16 mouse cellular contexts compared by ENCODE assay signal in the genomic region with DNA sequence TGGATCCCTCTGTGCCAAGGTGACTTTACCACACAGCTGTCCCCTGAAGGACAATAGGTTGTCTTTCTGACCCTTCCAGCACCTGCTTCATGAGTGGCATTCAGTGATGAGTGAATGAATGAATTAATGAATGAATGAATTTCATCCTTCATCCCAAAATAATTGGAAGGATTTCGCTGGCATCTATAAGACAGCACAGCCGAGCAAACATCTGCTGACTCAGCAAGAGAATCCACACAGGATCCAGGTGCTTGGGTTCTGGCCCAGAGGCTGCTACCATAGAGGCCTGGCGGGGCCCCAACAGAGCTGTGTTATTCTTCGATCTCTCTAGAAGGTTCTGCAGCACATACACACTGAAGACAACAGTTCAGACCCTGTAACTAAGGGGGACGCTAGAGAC. TPM values are rescaled to one million over a fixed set of nuclear protein-coding genes. Genes with fewer than 3 reads are reported as not detected.
DNase-seq lines count a peak whose midpoint lies in the region; TF ChIP-seq lines count a peak whose summit lies in the region.
"Had no signal": no experiment of that assay in that cellular context is flagged by ENCODE, and none has a peak within 500 bp of the region (broad histone marks: within the 10 kb centered on the region; RNA-seq: fewer than 3 reads in every experiment).

No protein-coding gene starts in this region.

- DNase-seq in CH12.LX (ENCODE audit: extremely low read depth), result no peak
- DNase-seq in embryo, embryonic 10.5 days (ENCODE audit: low spot score), result no peak
- DNase-seq: adrenal gland, adult 2 months; adrenal gland, adult 8-10 months; adrenal gland, postnatal 10 days; adrenal gland, postnatal 14 days; adrenal gland, postnatal 25 days; adrenal gland, postnatal 36 days; B cell, adult 2 months; cerebellum, adult 11 months; cerebellum, adult 11-12 months; cerebellum, adult 18-20 months; cerebellum, adult 2 months; cerebellum, adult 8-10 months had no signal

- no peaks in the 10 kb centered on the region for H3K79me2 ChIP-seq in CH12.LX (replicated peaks; ENCODE audit: control insufficient read depth, extremely low read depth, insufficient read depth, poor library complexity, severe bottlenecking)

- TF ChIP-seq POLR2A in CH12.LX (IDR thresholded peaks at IDR 0.05; ENCODE audit: low read depth, low read length), result no peak

- H3K36me3 ChIP-seq in CH12.LX (replicated peaks in 1 of 2; ENCODE audit: control insufficient read depth in 1 of 2, insufficient read depth in 1 of 2, low read length in 1 of 2), result no peaks in the 10 kb centered on the region

- H3K4me2 ChIP-seq in CH12.LX (ENCODE audit: insufficient read depth, low read depth, poor library complexity, severe bottlenecking), result no peak overlapping the region

- dilution Hi-C loops in CH12.LX (cut with MboI; ENCODE audit: extremely low pct_ligation_motif_present, extremely low pct_unique_long_range_greater_than_20kb, low sequenced_read_pairs), result no loop called here

- H3K4me3 ChIP-seq in CH12.LX (replicated peaks in 1 of 3; ENCODE audit: low read depth in 2 of 3, low read length in 2 of 3, poor library complexity in 1 of 3), result no peak overlapping the region

- in situ Hi-C loops in CH12.LX (cut with MboI; ENCODE audit: low pct_ligation_motif_present, low pct_unique_long_range_greater_than_20kb, low sequenced_read_pairs), result no loop called here

- no peak overlapping the region for H3K27ac ChIP-seq in CH12.LX (ENCODE audit: insufficient read depth, low read depth)

- peaks cover 0 to 4% of the 10 kb centered on the region in 2 experiments; a peak in 2 of 4 replicates for H3K4me1 ChIP-seq in CH12.LX (ENCODE audit: control insufficient read depth in 1 of 2, insufficient read depth in 2 of 2)

- H3K9me3 ChIP-seq in CH12.LX (replicated peaks; ENCODE audit: low read length), result no peaks in the 10 kb centered on the region
- H3K9me3 ChIP-seq: G1E had no signal

- no peak for TF ChIP-seq RAD21 in CH12.LX (IDR thresholded peaks at IDR 0.05; ENCODE audit: low read depth, low read length)

- no peak overlapping the region for H3K9ac ChIP-seq in CH12.LX (ENCODE audit: insufficient read depth, low read depth)

- no peak for TF ChIP-seq EP300 in CH12.LX (IDR thresholded peaks at IDR 0.05; ENCODE audit: low read length)

- no peak for TF ChIP-seq CTCF in CH12.LX (conservative IDR thresholded peaks at IDR 0.05 in 1 of 2, IDR thresholded peaks at IDR 0.05 in 1 of 2; ENCODE audit: low read depth in 2 of 2, low read length in 2 of 2)

- H3K27me3 ChIP-seq in CH12.LX (replicated peaks), result peaks cover 99% of the 10 kb centered on the region
- H3K27me3 ChIP-seq: Patski had no signal

TF ChIP-seq in CH12.LX, 34 proteins besides CTCF, POLR2A, EP300 and RAD21:
- TF ChIP-seq POLR2AphosphoS2 (IDR thresholded peaks at IDR 0.05; ENCODE audit: low read depth, low read length) (no peak), MAFK (IDR thresholded peaks at IDR 0.05; ENCODE audit: insufficient replicate concordance, low read length) (peak; percentile 91)

RNA-seq across cellular contexts. Expression of a gene that starts 30.7 kb away (rescaled TPM):
- 23.1 and 28.0 TPM in 2 replicates for total RNA-seq in CH12.LX (2012; rRNA removed)
- 16.8 and 17.1 TPM in 2 replicates for total RNA-seq in CH12.LX (2014; rRNA removed)
- 20.8 and 23.0 TPM in 2 replicates for polyA plus RNA-seq in CH12.LX (2012; ENCODE audit: insufficient read length, low read depth)
